Mouse (Mus musculus) MEL (cell line): ENCODE measurements around the gene Upk1b. TPM values are rescaled to one million over a fixed set of nuclear protein-coding genes. Genes with fewer than 3 reads are reported as not detected.

ENCODE experiments used
- DNase-seq: peaks from one replicate; pipeline ENCODE4 v3.0.0; 2011; ENCODE audit warnings: low read depth, low spot score
- H3K27ac ChIP-seq: 2 replicates; pipeline ENCODE4 v1.5.1; 2012; ENCODE audit warnings: low read depth, mild to moderate bottlenecking, control low read depth, low read length, moderate library complexity; ENCODE audit not compliant: control insufficient read depth
- H3K27me3 ChIP-seq, 2 experiments: fragments of 150-350 bp in 1 of 2; sonication (generic) in 1 of 2; 2 replicates each; pipeline ENCODE4 v1.6.1; 2012; ENCODE audit warnings: low read length in 2 of 2, mild to moderate bottlenecking in 2 of 2, improper control_type of control experiment in 1 of 2, moderate library complexity in 1 of 2; ENCODE audit not compliant: insufficient read depth in 2 of 2, control insufficient read depth in 1 of 2
- H3K36me3 ChIP-seq, 2 experiments: 2 replicates each; pipeline ENCODE4 v1.6.1; 2012 to 2014; ENCODE audit warnings: low read length in 2 of 2, improper control_type of control experiment in 1 of 2, inconsistent platforms in 1 of 2, mild to moderate bottlenecking in 1 of 2; ENCODE audit not compliant: insufficient read depth in 2 of 2, control insufficient read depth in 1 of 2
- H3K4me1 ChIP-seq, 2 experiments: fragments of 150-350 bp in 1 of 2; sonication (generic) in 1 of 2; 2 replicates each; pipeline ENCODE4 v1.6.1; 2012; ENCODE audit warnings: low read length in 2 of 2, improper control_type of control experiment in 1 of 2, mild to moderate bottlenecking in 1 of 2; ENCODE audit not compliant: insufficient read depth in 2 of 2, control insufficient read depth in 1 of 2
- H3K4me3 ChIP-seq, 2 experiments: fragments of 150-350 bp in 1 of 2; sonication (generic) in 1 of 2; 2 replicates each; pipeline ENCODE4 v1.5.1; 2012; ENCODE audit warnings: low read depth in 2 of 2, low read length in 2 of 2, mild to moderate bottlenecking in 2 of 2, moderate library complexity in 2 of 2, control low read depth in 1 of 2, improper control_type of control experiment in 1 of 2; ENCODE audit not compliant: control insufficient read depth in 1 of 2, insufficient read depth in 1 of 2
- H3K79me2 ChIP-seq: 2 replicates; pipeline ENCODE4 v1.6.1; 2012; ENCODE audit warnings: mild to moderate bottlenecking, low read length, moderate library complexity; ENCODE audit not compliant: control insufficient read depth, poor library complexity, insufficient read depth
- H3K9ac ChIP-seq: 2 replicates; pipeline ENCODE4 v1.6.1; 2012; ENCODE audit warnings: low read depth, mild to moderate bottlenecking, control low read depth, low read length, moderate library complexity; ENCODE audit not compliant: control insufficient read depth, poor library complexity, severe bottlenecking
- H3K9me3 ChIP-seq: fragments of 150-350 bp; sonication (generic); replicated peaks from 2 replicates; pipeline ENCODE4 v1.6.1; 2012; ENCODE audit warnings: mild to moderate bottlenecking, low read length, improper control_type of control experiment, moderate library complexity; ENCODE audit not compliant: insufficient read depth
- BHLHE40 ChIP-seq: IDR thresholded peaks from 2 replicates; pipeline ENCODE4 v1.6.1; 2012; ENCODE audit warnings: low read depth, mild to moderate bottlenecking, inconsistent platforms, low read length, improper control_type of control experiment, borderline replicate concordance
- CHD1 ChIP-seq: IDR thresholded peaks from 2 replicates; pipeline ENCODE4 v1.6.1; 2012; ENCODE audit warnings: low read depth, mild to moderate bottlenecking, inconsistent platforms, low read length, improper control_type of control experiment
- CHD2 ChIP-seq: IDR thresholded peaks from 2 replicates; pipeline ENCODE4 v1.6.1; 2011; ENCODE audit warnings: low read length, improper control_type of control experiment
- ELF1 ChIP-seq: IDR thresholded peaks from 2 replicates; pipeline ENCODE4 v1.6.1; 2014; ENCODE audit warnings: low read depth, mild to moderate bottlenecking, inconsistent platforms, low read length, improper control_type of control experiment, moderate library complexity
- EP300 ChIP-seq, 2 experiments: IDR thresholded peaks; 2 replicates each; pipeline ENCODE4 v1.6.1; 2011; ENCODE audit warnings: improper control_type of control experiment in 2 of 2, low read length in 2 of 2, low read depth in 1 of 2, mild to moderate bottlenecking in 1 of 2
- GATA1 ChIP-seq: IDR thresholded peaks from 2 replicates; pipeline ENCODE4 v1.6.1; 2011; ENCODE audit warnings: low read depth, low read length, improper control_type of control experiment
- HCFC1 ChIP-seq: IDR thresholded peaks from 2 replicates; pipeline ENCODE4 v1.6.1; 2012; ENCODE audit warnings: low read depth, mild to moderate bottlenecking, inconsistent platforms, low read length, improper control_type of control experiment, moderate library complexity
- JUND ChIP-seq: IDR thresholded peaks from 2 replicates; pipeline ENCODE4 v1.6.1; 2011; ENCODE audit warnings: low read depth, mild to moderate bottlenecking, improper control_type of control experiment, low read length
- MAFK ChIP-seq: IDR thresholded peaks from 2 replicates; pipeline ENCODE4 v1.6.1; 2011; ENCODE audit warnings: low read depth, mild to moderate bottlenecking, low read length, improper control_type of control experiment, borderline replicate concordance
- MAZ ChIP-seq: IDR thresholded peaks from 2 replicates; pipeline ENCODE4 v1.6.1; 2012; ENCODE audit warnings: low read depth, mild to moderate bottlenecking, inconsistent platforms, low read length, improper control_type of control experiment
- MEF2A ChIP-seq: IDR thresholded peaks from 2 replicates; pipeline ENCODE4 v1.6.1; 2014; ENCODE audit warnings: low read depth, mild to moderate bottlenecking, inconsistent platforms, low read length, improper control_type of control experiment; ENCODE audit not compliant: poor library complexity, insufficient replicate concordance, severe bottlenecking; ENCODE audit errors: extremely low read depth
- MYB ChIP-seq: IDR thresholded peaks from 2 replicates; pipeline ENCODE4 v1.6.1; 2011; ENCODE audit warnings: mild to moderate bottlenecking, low read depth, low read length, improper control_type of control experiment
- NELFE ChIP-seq: IDR thresholded peaks from 2 replicates; pipeline ENCODE4 v1.6.1; 2011; ENCODE audit warnings: low read depth, low read length, improper control_type of control experiment
- NRF1 ChIP-seq: IDR thresholded peaks from 2 replicates; pipeline ENCODE4 v1.6.1; 2014; ENCODE audit warnings: low read depth, mild to moderate bottlenecking, inconsistent platforms, low read length, improper control_type of control experiment, moderate library complexity; ENCODE audit not compliant: poor library complexity, insufficient read depth, severe bottlenecking
- POLR2AphosphoS2 ChIP-seq: IDR thresholded peaks from 2 replicates; pipeline ENCODE4 v1.6.1; 2011; ENCODE audit warnings: low read length, improper control_type of control experiment
- RCOR1 ChIP-seq: IDR thresholded peaks from 2 replicates; pipeline ENCODE4 v1.6.1; 2012; ENCODE audit warnings: low read depth, mild to moderate bottlenecking, inconsistent platforms, low read length, improper control_type of control experiment
- TBP ChIP-seq: IDR thresholded peaks from 2 replicates; pipeline ENCODE4 v1.8.0; 2011; ENCODE audit warnings: low read depth, low read length, improper control_type of control experiment
- TCF12 ChIP-seq: IDR thresholded peaks from 2 replicates; pipeline ENCODE4 v1.6.1; 2014; ENCODE audit warnings: low read depth, mild to moderate bottlenecking, inconsistent platforms, low read length, improper control_type of control experiment, moderate library complexity
- UBTF ChIP-seq: IDR thresholded peaks from 2 replicates; pipeline ENCODE4 v1.6.1; 2012; ENCODE audit warnings: low read depth, mild to moderate bottlenecking, inconsistent platforms, low read length, improper control_type of control experiment, moderate library complexity, borderline replicate concordance; ENCODE audit not compliant: insufficient read depth
- ZMIZ1 ChIP-seq: IDR thresholded peaks from 2 replicates; pipeline ENCODE4 v1.6.1; 2012; ENCODE audit warnings: low read depth, mild to moderate bottlenecking, inconsistent platforms, low read length, improper control_type of control experiment, moderate library complexity
- ZNF384 ChIP-seq: IDR thresholded peaks from 2 replicates; pipeline ENCODE4 v1.6.1; 2012; ENCODE audit warnings: low read depth, mild to moderate bottlenecking, inconsistent platforms, low read length, improper control_type of control experiment
- polyA plus RNA-seq, 2 experiments: library from polyadenylated mRNA; stranded (reverse) in 1 of 2; unstranded in 1 of 2; fragments of >175 nt in 1 of 2; fragments of >200 nt in 1 of 2; gene quantifications; 2 replicates each; pipeline versions ENCODE4 v1.2.1 to v1.2.4; 2012; ENCODE audit warnings: low replicate concordance in 2 of 2, low read depth in 1 of 2; ENCODE audit not compliant: insufficient read length in 2 of 2, insufficient read depth in 1 of 2, missing spikeins in 1 of 2
- total RNA-seq: library from RNA; depleted of rRNA; stranded (reverse); fragments of 300-350 nt; gene quantifications from 2 replicates; pipeline ENCODE4 v1.2.3, GENCODE M21; 2012

Upk1b gene
- total and polyA plus RNA-seq, 3 experiments, result not detected

- H3K9ac ChIP-seq, result no peak overlapping the region
- H3K4me1 ChIP-seq, result peaks cover 0 to 2% of the 10 kb centered on the region in 2 experiments; a peak in 1 of 4 replicates
- no peaks in the 10 kb centered on the region; a peak in 1 of 4 replicates for H3K27me3 ChIP-seq
Observed at GRCm38 (mm10) chr16:38757626-38758025, 42.5 kb downstream of the Upk1b start.

GRCm38 (mm10) chr16:38756572-38756971 lies 43.6 kb downstream of the Upk1b start:
- H3K27me3 ChIP-seq, result no peaks in the 10 kb centered on the region; a peak in 1 of 4 replicates
- DNase-seq, result no peak
- no peak overlapping the region for H3K9ac ChIP-seq
- H3K9me3 ChIP-seq, result no peaks in the 10 kb centered on the region
- H3K4me3 ChIP-seq, result no peak overlapping the region
- H3K79me2 ChIP-seq, result no peaks in the 10 kb centered on the region
- TF ChIP-seq ZMIZ1 (no peak), MAZ (no peak), NRF1 (no peak), MAFK (no peak), UBTF (no peak), TBP (no peak), MEF2A (no peak), JUND (no peak)
- peaks cover 0 to 2% of the 10 kb centered on the region in 2 experiments; a peak in 1 of 4 replicates for H3K4me1 ChIP-seq
- H3K27ac ChIP-seq, result no peak overlapping the region
- H3K36me3 ChIP-seq, result peaks cover 0 to 2% of the 10 kb centered on the region in 2 experiments; a peak in 1 of 4 replicates

More at GRCm38 (mm10) chr16:38757626-38758025, 42.5 kb downstream of the Upk1b start:
- H3K4me3 ChIP-seq, result no peak overlapping the region
- TF ChIP-seq RCOR1 (no peak), ELF1 (no peak), TCF12 (no peak), BHLHE40 (no peak), NRF1 (no peak), UBTF (no peak)
- no peak overlapping the region for H3K27ac ChIP-seq
- H3K79me2 ChIP-seq, result no peaks in the 10 kb centered on the region
- DNase-seq, result no peak
- H3K9me3 ChIP-seq, result no peaks in the 10 kb centered on the region
- H3K36me3 ChIP-seq, result peaks cover 0 to 2% of the 10 kb centered on the region in 2 experiments; a peak in 1 of 4 replicates

- peaks cover 0 to 2% of the 10 kb centered on the region in 2 experiments; a peak in 1 of 4 replicates for H3K4me1 ChIP-seq
- peaks cover 0 to 2% of the 10 kb centered on the region in 2 experiments; a peak in 1 of 4 replicates for H3K36me3 ChIP-seq
- H3K4me3 ChIP-seq, result no peak overlapping the region
- H3K79me2 ChIP-seq, result no peaks in the 10 kb centered on the region
- no peaks in the 10 kb centered on the region for H3K9me3 ChIP-seq
- TF ChIP-seq HCFC1 (no peak), EP300 (IDR thresholded peaks at IDR 0.05; ENCODE audit: low read depth in 1 of 2, low read length in 2 of 2) (no peak), CHD2 (no peak), TBP (no peak), CHD1 (no peak), ZNF384 (no peak), GATA1 (no peak), NELFE (no peak), MAZ (no peak), POLR2AphosphoS2 (no peak), MYB (no peak), UBTF (no peak), MEF2A (no peak), TCF12 (no peak)
- no peaks in the 10 kb centered on the region; a peak in 1 of 4 replicates for H3K27me3 ChIP-seq
- DNase-seq, result peak; percentile 4
- H3K9ac ChIP-seq, result no peak overlapping the region
- no peak overlapping the region for H3K27ac ChIP-seq
Observed at GRCm38 (mm10) chr16:38756177-38756503, 44.0 kb downstream of the Upk1b start.
